Mouse (Mus musculus) hematopoietic multipotent progenitor cell, adult 10-12 weeks (in vitro differentiated cells): ENCODE results near the gene Mcmbp. TPM values are rescaled to one million over a fixed set of nuclear protein-coding genes. Genes with fewer than 3 reads are reported as not detected.

ENCODE experiments used
- polyA plus RNA-seq: library from polyadenylated mRNA; stranded (reverse); fragments of >175 nt; gene quantifications from 2 replicates; pipeline ENCODE4 v1.2.3, GENCODE M21; 2012; ENCODE audit warnings: low replicate concordance

Gene Mcmbp
- 24.4 and 37.9 TPM in 2 replicates for polyA plus RNA-seq

DNA sequence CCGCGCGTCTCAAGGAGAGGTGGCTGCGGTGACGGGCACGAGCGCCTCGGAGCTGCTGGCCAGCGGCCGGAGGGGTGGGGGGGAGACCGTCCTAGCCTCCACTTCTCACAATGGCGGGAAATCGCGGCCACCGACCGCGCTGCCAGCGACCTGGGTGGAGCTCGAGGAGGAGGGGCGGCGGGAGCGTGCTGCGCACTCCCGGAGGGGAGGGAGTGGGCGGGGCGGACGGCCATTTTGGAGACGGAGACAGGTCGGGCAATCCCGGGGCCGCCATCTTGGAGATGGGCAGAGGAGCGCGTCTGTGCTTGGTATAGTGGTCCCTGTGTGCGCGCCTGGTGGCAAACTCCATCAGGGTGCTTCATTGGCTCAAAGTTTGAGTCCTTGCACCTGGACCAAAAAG is at the start of gene Mcmbp:
Mcmbp (minus strand) TSS at position 162 of the 400 bp plus-strand sequence.

DNA sequence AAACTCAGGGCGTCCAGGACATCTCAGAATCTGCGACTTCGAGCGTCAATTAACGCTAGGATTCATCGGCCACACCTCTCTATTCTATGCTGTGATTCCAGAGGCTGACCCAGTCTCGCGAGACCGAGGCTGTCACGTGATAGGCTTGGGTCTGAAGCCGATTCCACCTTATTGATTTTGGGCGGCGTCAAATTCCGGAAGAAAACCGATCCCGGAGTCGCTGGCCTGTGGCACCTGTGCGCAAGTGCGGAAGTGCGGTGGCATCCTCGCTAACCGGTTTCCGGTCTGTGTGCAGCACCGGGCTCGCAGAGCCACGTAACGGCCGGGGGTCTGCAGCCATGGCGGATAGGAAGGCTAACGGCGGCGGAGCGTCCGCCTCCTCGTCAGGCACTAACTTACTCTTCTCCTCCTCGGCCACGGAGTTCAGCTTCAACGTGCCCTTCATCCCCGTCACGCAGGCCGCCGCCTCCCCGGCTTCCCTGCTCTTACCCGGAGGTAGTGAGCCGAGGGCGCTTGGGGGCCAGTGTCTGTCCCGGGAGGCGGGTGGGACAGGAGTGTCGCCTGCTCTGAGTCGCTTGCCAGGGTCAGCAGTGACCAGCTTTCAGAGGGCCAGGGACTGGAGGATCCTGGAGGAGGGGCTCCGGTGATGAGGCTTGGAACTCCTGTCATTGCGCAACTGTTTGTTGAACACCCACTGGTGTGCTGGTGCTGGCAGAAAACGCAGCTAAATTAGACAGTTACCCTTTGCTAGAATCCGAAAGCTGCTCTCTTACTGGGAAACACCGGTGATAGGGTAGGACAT is 4.6 kb upstream of the Mcmbp start, which contains the start of gene Sec23ip:
Sec23ip (plus strand) TSS at position 260 of the 802 bp plus-strand sequence.

Other genes with a start within 250 kb of the Mcmbp start
- gene Bag3, start 216.9 kb downstream of the Mcmbp start, polyA plus RNA-seq, result 18.7 and 44.8 TPM in 2 replicates
- gene Inpp5f, start 129.2 kb downstream of the Mcmbp start, polyA plus RNA-seq, result 7.7 and 14.4 TPM in 2 replicates
- 7.4 and 12.9 TPM in 2 replicates for gene Sec23ip, start 4.4 kb upstream of the Mcmbp start, polyA plus RNA-seq